Mouse (Mus musculus): Measurements from ENCODE around the gene Pradc1. TPM values are rescaled to one million over a fixed set of nuclear protein-coding genes. Genes with fewer than 3 reads are reported as not detected.
A peak's percentile ranks its signal among the peaks of the same experiment; 100 is the strongest.

Pradc1 gene
- polyA plus RNA-seq (2015; fragmentation: Nextera tagmentation; extraction: Ambion mirVana) = 31.6 and 39.2 TPM in 2 replicates

DNA sequence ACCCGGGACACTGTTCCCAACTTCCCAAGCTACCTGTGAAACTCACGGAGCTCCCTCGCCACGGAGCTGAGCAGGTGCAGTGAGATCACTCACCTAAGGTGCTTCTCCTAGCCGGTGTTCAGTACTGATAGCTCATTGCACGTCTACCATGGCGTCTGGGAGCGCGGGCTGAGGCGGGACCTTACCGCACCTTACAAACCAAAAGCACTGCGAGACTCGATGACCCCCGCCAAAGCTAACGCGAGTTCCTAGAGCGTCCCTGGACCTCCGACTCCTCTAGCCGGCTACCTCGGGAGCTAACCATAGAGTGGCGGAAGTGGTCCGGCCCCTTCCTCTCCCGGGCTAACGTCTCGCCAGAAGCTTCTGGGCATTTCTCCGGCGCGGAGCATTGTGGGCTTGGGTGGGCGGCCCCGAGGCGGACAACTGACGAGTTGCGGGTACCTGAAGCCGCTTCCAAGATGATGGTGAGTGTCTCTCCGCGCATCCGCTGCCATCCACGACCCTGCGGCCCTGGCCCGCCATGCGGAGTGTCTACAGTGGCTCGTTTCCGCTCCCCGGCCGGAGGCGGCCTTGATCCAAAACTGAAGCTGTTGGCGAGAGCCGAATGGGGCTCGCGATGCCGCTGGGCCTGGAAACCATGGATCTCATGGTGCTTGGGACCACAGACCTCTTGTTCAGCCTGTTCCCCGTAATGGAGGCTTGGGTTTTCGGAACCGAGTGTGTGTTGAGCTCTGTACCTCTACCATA, at the start of gene Pradc1:
Pradc1 (minus strand) TSS at position 307 of the 747 bp plus-strand sequence.
- peak within 1 kb of the TSS; percentile 92 for H3K4me3 ChIP-seq
- H3K4me2 ChIP-seq = peak within 1 kb of the TSS; percentile 98
- H3K36me3 ChIP-seq = peaks cover 20% of the 10 kb centered on the region
- peaks cover 51% of the 10 kb centered on the region for H3K4me1 ChIP-seq
- no peaks in the 10 kb centered on the region for H3K27me3 ChIP-seq (replicated peaks)
- under 1% methylated on average over 54 of the region's 54 CpGs for WGBS
- H3K9me3 ChIP-seq = no peaks in the 10 kb centered on the region
- peak; percentile 57 for ATAC-seq (ENCODE audit: extremely low read depth, insufficient number of reproducible peaks, low FRiP score, low TSS enrichment)
- peak within 1 kb of the TSS; percentile 88 for H3K27ac ChIP-seq (replicated peaks)
- peak within 1 kb of the TSS; percentile 97 for H3K9ac ChIP-seq

DNA sequence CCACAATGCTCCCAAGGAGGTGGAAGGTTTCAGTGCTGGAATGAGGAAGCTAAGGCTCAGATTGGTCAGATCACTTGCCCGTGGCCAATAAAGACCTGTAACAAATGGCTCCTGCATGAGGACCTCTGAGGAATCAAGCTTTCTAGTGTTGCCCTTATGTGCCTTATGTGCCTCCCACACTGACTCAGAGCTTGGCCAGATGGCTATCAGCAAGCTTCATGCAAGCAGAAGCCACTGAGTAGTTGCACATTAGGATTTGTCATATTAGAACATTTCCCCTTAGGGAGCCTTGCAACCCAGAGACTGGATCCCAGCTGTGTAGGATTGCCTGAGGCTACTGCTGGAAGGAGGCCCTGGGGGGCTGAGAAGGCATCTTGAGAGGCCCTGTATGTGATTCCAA, 48.6 kb upstream of the Pradc1 start:
- 37% methylated on average over 1 of the region's 1 CpGs for WGBS

DNA sequence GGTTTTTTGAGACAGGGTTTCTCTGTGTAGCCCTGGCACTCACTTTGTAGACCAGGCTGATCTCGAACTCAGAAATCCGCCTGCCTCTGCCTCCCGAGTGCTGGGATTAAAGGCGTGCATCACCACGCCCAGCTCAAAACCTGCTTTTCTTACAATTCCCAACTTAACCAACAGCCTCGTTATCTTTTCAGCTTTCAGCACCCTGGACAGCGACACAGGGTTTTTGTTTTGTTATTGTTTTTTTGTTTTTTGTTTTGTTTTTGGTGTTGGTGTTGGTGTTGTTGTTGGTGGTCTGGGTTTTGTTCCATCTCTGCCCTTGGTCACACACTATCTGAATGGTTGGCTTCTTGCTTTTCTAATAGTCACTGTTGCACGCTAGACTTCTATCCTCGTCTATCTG, 46.4 kb upstream of the Pradc1 start:
- no peak for ATAC-seq (ENCODE audit: extremely low read depth, insufficient number of reproducible peaks, low FRiP score, low TSS enrichment)
- H3K4me1 ChIP-seq = peaks cover 13% of the 10 kb centered on the region; the same call in 1 of the 2 replicates
- H3K4me3 ChIP-seq = no peak overlapping the region
- no peak overlapping the region for H3K9ac ChIP-seq
- H3K27me3 ChIP-seq (replicated peaks) = peaks cover 71% of the 10 kb centered on the region
- no peak overlapping the region for H3K4me2 ChIP-seq
- no peaks in the 10 kb centered on the region for H3K36me3 ChIP-seq
- no peaks in the 10 kb centered on the region for H3K9me3 ChIP-seq
- H3K27ac ChIP-seq (replicated peaks) = no peak overlapping the region
- 51% methylated on average over 9 of the region's 9 CpGs for WGBS

More for the DNA sequence above, 48.6 kb upstream of the Pradc1 start:
- ATAC-seq (ENCODE audit: extremely low read depth, insufficient number of reproducible peaks, low FRiP score, low TSS enrichment) = no peak
- Histone ChIP-seq H3K4me2 (no peak overlapping the region), H3K27ac (replicated peaks) (no peak overlapping the region), H3K4me1 (peaks cover 14% of the 10 kb centered on the region; the same call in 1 of the 2 replicates), H3K4me3 (no peak overlapping the region), H3K9ac (no peak overlapping the region), H3K27me3 (replicated peaks) (peaks cover 88% of the 10 kb centered on the region), H3K9me3 (no peaks in the 10 kb centered on the region), H3K36me3 (no peaks in the 10 kb centered on the region)

DNA sequence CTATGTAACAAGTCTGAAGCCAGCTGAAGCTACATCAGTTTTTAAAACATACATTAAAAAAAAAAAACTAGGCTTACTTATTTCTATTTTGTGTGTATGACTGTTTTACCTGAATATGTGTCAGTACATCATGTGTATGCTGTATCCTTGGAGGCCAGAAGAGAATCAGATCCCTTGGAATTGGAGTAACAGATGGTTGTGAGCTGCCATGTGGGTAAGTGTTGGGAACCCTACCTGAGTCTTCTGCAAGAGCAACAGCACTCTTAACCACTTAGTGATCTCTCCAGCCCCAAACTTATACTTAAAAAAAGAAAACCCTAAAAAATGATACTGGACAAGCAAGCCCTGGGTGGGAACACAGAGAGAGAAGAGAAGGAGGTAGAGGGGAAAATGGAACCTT, 45.2 kb upstream of the Pradc1 start:
- Histone ChIP-seq H3K9me3 (no peaks in the 10 kb centered on the region), H3K36me3 (no peaks in the 10 kb centered on the region), H3K4me3 (no peak overlapping the region), H3K27ac (replicated peaks) (no peak overlapping the region), H3K4me2 (no peak overlapping the region), H3K4me1 (peaks cover 1% of the 10 kb centered on the region; the same call in 1 of the 2 replicates), H3K27me3 (replicated peaks) (peaks cover 59% of the 10 kb centered on the region), H3K9ac (no peak overlapping the region)
- no peak for ATAC-seq (ENCODE audit: extremely low read depth, insufficient number of reproducible peaks, low FRiP score, low TSS enrichment)

DNA sequence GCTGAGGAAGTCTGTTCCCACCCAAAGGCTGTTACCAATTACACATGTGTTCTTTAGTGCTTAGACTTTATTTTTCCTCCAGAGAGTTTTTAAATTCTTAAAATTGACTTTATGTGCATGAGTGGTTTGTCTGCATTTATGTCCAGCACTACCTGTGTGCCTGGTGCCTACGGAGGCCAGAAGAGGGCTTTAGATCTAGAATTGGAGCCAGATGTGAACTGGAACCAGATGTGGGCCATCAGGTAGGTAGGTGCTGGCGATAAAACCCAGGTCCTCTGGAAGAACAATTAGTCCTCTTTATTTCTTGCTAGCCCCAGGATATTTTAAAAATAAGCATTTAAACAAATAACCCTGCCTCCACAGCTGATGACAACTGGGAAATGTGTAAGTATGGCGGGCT, 39.8 kb upstream of the Pradc1 start:
- Histone ChIP-seq H3K4me2 (no peak overlapping the region), H3K27ac (replicated peaks) (no peak overlapping the region), H3K27me3 (replicated peaks) (peaks cover 30% of the 10 kb centered on the region), H3K4me1 (no peaks in the 10 kb centered on the region), H3K36me3 (no peaks in the 10 kb centered on the region), H3K9me3 (peaks cover 1% of the 10 kb centered on the region; the same call in 1 of the 2 replicates), H3K4me3 (no peak overlapping the region), H3K9ac (no peak overlapping the region)
- no peak for ATAC-seq (ENCODE audit: extremely low read depth, insufficient number of reproducible peaks, low FRiP score, low TSS enrichment)
- WGBS = 69% methylated on average over 3 of the region's 3 CpGs

DNA sequence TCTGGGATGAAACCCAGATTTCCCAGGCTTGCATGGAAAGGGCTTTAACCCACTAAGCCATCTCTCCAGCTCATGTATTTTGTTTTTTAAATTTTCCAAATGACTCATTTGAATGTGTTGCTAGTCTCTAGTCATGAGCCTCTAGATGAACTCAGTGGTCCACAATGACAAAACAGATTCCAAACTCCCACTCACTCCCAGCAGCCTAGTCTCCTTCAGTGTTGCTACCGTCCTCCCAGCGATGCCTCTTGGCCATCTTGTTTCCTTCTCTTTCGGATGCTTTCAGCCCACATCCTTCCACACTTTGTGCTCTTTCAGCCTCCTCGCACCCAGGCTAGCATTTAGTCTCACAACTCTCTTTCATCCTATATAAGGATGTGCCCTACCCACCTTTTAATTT, 38.5 kb upstream of the Pradc1 start:
- Histone ChIP-seq H3K9me3 (peaks cover 4% of the 10 kb centered on the region; the same call in 1 of the 2 replicates), H3K27ac (replicated peaks) (no peak overlapping the region), H3K36me3 (no peaks in the 10 kb centered on the region), H3K9ac (no peak overlapping the region), H3K27me3 (replicated peaks) (peaks cover 34% of the 10 kb centered on the region), H3K4me2 (no peak overlapping the region), H3K4me3 (no peak overlapping the region), H3K4me1 (no peaks in the 10 kb centered on the region)
- whole genome bisulfite sequencing = 87% methylated on average over 4 of the region's 4 CpGs
- ATAC-seq (ENCODE audit: extremely low read depth, insufficient number of reproducible peaks, low FRiP score, low TSS enrichment) = no peak

DNA sequence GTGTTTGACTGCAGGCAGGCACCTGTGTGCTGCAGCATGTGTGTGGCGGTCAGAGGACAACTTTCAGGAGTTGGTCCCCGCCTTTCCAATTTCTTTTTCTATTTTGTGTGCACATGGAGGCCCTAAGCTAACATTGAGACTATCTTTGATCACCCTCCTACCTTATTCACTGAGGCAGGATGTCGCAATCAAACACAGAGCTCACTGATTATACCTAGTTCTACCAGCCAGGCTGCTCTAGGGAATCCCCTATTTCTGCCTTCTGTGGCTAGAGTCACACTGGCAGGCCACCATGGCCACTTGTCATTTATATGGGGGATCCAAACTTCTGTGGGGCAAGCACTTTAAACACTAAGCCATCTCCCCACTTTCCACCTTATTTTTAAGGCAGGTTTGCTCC, 37.9 kb upstream of the Pradc1 start:
- Histone ChIP-seq H3K27me3 (replicated peaks) (peaks cover 35% of the 10 kb centered on the region), H3K4me2 (no peak overlapping the region), H3K9me3 (peaks cover 4% of the 10 kb centered on the region; the same call in 1 of the 2 replicates), H3K9ac (no peak overlapping the region), H3K4me1 (no peaks in the 10 kb centered on the region), H3K27ac (replicated peaks) (no peak overlapping the region), H3K4me3 (no peak overlapping the region), H3K36me3 (no peaks in the 10 kb centered on the region)
- no peak for ATAC-seq (ENCODE audit: extremely low read depth, insufficient number of reproducible peaks, low FRiP score, low TSS enrichment)
- 68% methylated on average over 3 of the region's 3 CpGs for WGBS

DNA sequence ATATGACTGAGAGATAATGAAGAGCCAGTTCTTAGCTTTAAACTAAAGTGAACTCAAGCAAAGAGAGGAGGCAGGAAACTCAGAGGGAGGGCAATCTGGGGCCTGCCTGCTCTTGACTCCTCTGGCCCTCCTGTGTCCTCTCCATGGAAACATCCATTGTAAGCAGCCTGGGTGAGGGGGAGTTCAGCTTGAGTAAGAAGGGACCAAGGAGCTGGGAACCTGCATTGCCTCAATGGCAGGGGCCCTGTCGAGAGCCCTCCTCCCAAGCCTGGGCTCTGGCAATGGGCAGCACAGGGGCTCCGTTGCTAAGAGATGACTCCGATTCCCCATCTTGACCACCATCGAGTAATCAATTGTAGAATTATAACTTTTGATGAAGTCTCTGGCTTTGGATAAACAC, 36.7 kb upstream of the Pradc1 start:
- ATAC-seq (ENCODE audit: extremely low read depth, insufficient number of reproducible peaks, low FRiP score, low TSS enrichment) = no peak
- Histone ChIP-seq H3K36me3 (no peaks in the 10 kb centered on the region), H3K27ac (replicated peaks) (no peak overlapping the region), H3K4me1 (peaks cover 8% of the 10 kb centered on the region; the same call in 1 of the 2 replicates), H3K4me3 (no peak overlapping the region), H3K9ac (no peak overlapping the region), H3K9me3 (peaks cover 4% of the 10 kb centered on the region; the same call in 1 of the 2 replicates), H3K4me2 (no peak overlapping the region), H3K27me3 (replicated peaks) (peaks cover 47% of the 10 kb centered on the region)
- WGBS = 75% methylated on average over 4 of the region's 4 CpGs

DNA sequence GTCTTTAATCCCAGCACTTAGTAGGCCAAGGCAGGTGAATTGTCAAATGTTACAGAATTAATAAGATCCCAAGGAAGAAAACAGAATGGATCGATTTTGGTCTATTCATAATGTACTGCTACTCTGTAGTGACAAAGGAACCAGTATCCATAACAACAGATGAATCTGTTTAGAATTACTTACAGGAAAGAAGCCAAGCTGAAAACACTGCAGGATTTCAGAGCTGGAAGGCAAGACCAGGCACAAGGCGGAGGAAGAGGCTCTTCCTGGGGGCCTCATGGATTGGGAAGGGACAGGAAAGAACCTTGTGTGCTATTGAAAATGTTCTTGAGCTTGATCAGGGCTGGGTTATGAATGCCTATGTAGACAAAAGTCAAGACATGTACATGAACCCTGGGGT, 34.0 kb upstream of the Pradc1 start:
- Histone ChIP-seq H3K36me3 (no peaks in the 10 kb centered on the region), H3K9ac (no peak overlapping the region), H3K4me2 (no peak overlapping the region), H3K27ac (replicated peaks) (no peak overlapping the region), H3K9me3 (peaks cover 9% of the 10 kb centered on the region), H3K4me1 (peaks cover 8% of the 10 kb centered on the region; the same call in 1 of the 2 replicates), H3K27me3 (replicated peaks) (peaks cover 74% of the 10 kb centered on the region), H3K4me3 (no peak overlapping the region)
- no peak for ATAC-seq (ENCODE audit: extremely low read depth, insufficient number of reproducible peaks, low FRiP score, low TSS enrichment)
- WGBS = 67% methylated on average over 2 of the region's 2 CpGs

DNA sequence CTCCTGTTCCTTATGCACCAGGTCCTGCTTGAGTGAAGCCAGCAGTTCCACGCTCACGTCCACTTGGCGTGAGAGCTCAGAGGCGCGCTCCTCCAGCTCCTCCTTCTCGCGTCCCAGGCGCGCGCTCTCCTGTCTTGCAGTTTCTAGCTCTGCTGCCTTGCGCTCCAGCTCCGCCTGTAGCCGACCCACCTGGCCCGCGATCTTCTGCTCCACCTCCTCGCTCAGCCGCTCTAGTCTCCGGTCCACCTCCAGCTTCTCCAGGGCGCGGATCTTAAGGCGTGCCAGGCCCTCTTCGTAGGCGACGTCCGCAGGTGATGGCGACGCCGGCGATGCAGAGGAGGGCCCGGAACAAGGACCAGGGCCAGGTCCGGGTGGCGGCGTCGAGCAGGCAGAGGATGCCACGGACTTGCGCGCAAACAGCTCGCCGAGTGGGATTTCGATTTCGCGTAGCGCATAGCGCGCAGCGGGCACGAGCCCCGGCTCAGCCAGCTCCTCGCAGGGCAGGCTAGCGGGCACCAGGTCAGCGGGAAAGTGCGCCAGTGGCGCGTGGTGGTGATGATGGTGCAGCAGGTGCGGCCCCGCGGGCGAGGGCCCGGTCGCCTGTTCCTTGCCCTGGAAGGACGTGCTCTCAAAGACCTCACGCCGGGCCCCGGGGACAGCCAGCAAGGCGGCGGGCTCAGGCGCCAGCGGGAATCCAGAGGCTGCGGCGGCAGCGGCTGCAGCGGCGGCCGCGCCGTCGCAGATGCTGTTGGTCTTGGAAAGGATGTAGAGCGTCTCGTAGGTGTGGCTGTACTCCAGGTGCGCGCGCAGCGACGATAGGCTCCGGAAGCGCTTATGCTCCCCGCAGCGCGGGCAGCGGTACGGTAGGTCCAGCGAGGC, 32.3 kb upstream of the Pradc1 start:
- no peak for ATAC-seq (ENCODE audit: extremely low read depth, insufficient number of reproducible peaks, low FRiP score, low TSS enrichment)
- peaks cover 88% of the 10 kb centered on the region for H3K27me3 ChIP-seq (replicated peaks)
- H3K4me3 ChIP-seq = peak overlapping the region; percentile 38
- H3K36me3 ChIP-seq = no peaks in the 10 kb centered on the region
- 4% methylated on average over 91 of the region's 92 CpGs for WGBS
- peaks cover 9% of the 10 kb centered on the region for H3K9me3 ChIP-seq
- H3K27ac ChIP-seq (replicated peaks) = no peak overlapping the region
- H3K4me1 ChIP-seq = peaks cover 8% of the 10 kb centered on the region; the same call in 1 of the 2 replicates
- H3K9ac ChIP-seq = no peak overlapping the region
- peak overlapping the region; percentile 56 for H3K4me2 ChIP-seq

DNA sequence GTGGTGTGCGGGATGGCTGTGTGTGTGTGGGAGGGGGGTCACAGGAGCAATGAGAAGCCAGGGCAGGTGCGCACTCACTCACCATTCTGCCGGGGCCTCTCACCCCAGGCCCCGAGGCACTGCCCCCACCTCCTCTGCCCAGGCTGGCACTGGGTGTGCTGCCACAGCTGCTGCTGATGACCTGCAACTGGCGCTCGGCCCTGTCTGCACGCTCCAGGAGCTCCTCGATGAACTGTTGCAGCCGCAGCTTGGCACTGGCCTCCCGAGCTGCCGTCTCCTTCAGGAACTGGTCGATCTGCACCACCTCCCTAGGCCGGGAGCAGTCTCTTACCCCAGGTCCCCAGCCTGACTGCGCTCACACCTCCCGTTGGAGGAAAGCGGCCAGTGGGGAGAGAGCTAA, 28.9 kb upstream of the Pradc1 start:
- Histone ChIP-seq H3K4me1 (peaks cover 8% of the 10 kb centered on the region; the same call in 1 of the 2 replicates), H3K4me3 (no peak overlapping the region), H3K9ac (no peak overlapping the region), H3K27me3 (replicated peaks) (peaks cover 95% of the 10 kb centered on the region), H3K27ac (replicated peaks) (no peak overlapping the region), H3K36me3 (no peaks in the 10 kb centered on the region), H3K4me2 (no peak overlapping the region), H3K9me3 (peaks cover 5% of the 10 kb centered on the region)
- no peak for ATAC-seq (ENCODE audit: extremely low read depth, insufficient number of reproducible peaks, low FRiP score, low TSS enrichment)
- WGBS = 59% methylated on average over 16 of the region's 16 CpGs
